Mouse (Mus musculus) adrenal gland, adult (tissue): ENCODE measurements at regions not wholly inside any gene's neighbourhood (a gene's known extent, or its start where the extent isn't known, plus 50 kb on each side); places are given as distances from the start of the nearest gene placed in this dataset.

Experiments
- DNase-seq, 2 experiments: peaks; one replicate each; pipeline ENCODE4 v3.0.0; 2022 to 2023; ENCODE audit warnings: low spot score in 1 of 2; ENCODE audit not compliant: inconsistent age in 2 of 2

GRCm38 (mm10) chr15:36348348-36348747 is 659.2 kb downstream of the Zfp706 start:
- no peak for DNase-seq

GRCm38 (mm10) chr15:36347333-36347845 is 660.2 kb downstream of the Zfp706 start:
- no peak for DNase-seq

GRCm38 (mm10) chr15:36346126-36346525 is 661.4 kb downstream of the Zfp706 start:
- no peak for DNase-seq

GRCm38 (mm10) chr15:36345413-36345812 is 662.2 kb downstream of the Zfp706 start:
- no peak for DNase-seq

GRCm38 (mm10) chr15:36339971-36340550 is 667.5 kb downstream of the Zfp706 start:
- DNase-seq: no peak

GRCm38 (mm10) chr15:36338766-36339165 is 668.8 kb downstream of the Zfp706 start:
- no peak for DNase-seq

- no peak for DNase-seq
These were observed 670.7 kb downstream of the Zfp706 start for GRCm38 (mm10) chr15:36336857-36337256.

GRCm38 (mm10) chr15:36335116-36335515 is 672.5 kb downstream of the Zfp706 start:
- DNase-seq: peak in 1 of 2 experiments; percentile 55

- peak; percentile 59 to 91 for DNase-seq
These were observed 673.0 kb downstream of the Zfp706 start for GRCm38 (mm10) chr15:36334436-36335113.

- DNase-seq: no peak
These were observed 673.7 kb downstream of the Zfp706 start for GRCm38 (mm10) chr15:36333857-36334256.

GRCm38 (mm10) chr15:36333265-36333664 is 674.3 kb downstream of the Zfp706 start:
- no peak for DNase-seq
